Mouse (Mus musculus) stomach, postnatal 0 days (tissue): ENCODE measurements around the gene Cish. TPM values are rescaled to one million over a fixed set of nuclear protein-coding genes. Genes with fewer than 3 reads are reported as not detected.

ENCODE experiments used
- ATAC-seq: fragments of 200-750 bp; cut with Nextera tagmentation; 2 replicates; pipeline ENCODE4 v1.8.0; 2017; ENCODE audit not compliant: low FRiP score, low TSS enrichment
- DNase-seq: peaks from one replicate; pipeline ENCODE4 v3.0.0-alpha.2; 2016; ENCODE audit warnings: low spot score
- H3K27ac ChIP-seq: fragments of 300-500 bp; sonication (generic); replicated peaks from 2 replicates; pipeline ENCODE4 v1.5.1; 2014; ENCODE audit warnings: mild to moderate bottlenecking, control low read depth
- H3K27me3 ChIP-seq: fragments of 300-500 bp; sonication (generic); 2 replicates; pipeline ENCODE4 v1.6.1; 2014; ENCODE audit warnings: low read length; ENCODE audit not compliant: control insufficient read depth, insufficient read depth
- H3K36me3 ChIP-seq: fragments of 300-500 bp; sonication (generic); 2 replicates; pipeline ENCODE4 v1.6.1; 2014; ENCODE audit warnings: low read length, mixed read lengths; ENCODE audit not compliant: control insufficient read depth, insufficient read depth
- H3K4me1 ChIP-seq: fragments of 300-500 bp; sonication (generic); replicated peaks from 2 replicates; pipeline ENCODE4 v1.6.1; 2014; ENCODE audit warnings: antibody characterized with exemption; ENCODE audit not compliant: control insufficient read depth, insufficient read depth
- H3K4me2 ChIP-seq: fragments of 300-500 bp; sonication (generic); replicated peaks from 2 replicates; pipeline ENCODE4 v1.6.1; 2014; ENCODE audit warnings: low read depth, mild to moderate bottlenecking, control low read depth, moderate library complexity
- H3K4me3 ChIP-seq: fragments of 300-500 bp; sonication (generic); 2 replicates; pipeline ENCODE4 v1.5.1; 2014; ENCODE audit warnings: low read depth, low read length, control low read depth
- H3K9ac ChIP-seq: fragments of 300-500 bp; sonication (generic); 2 replicates; pipeline ENCODE4 v1.6.1; 2014; ENCODE audit warnings: mild to moderate bottlenecking, low read length, control low read depth, mixed read lengths
- H3K9me3 ChIP-seq: fragments of 300-500 bp; sonication (generic); 2 replicates; pipeline ENCODE4 v1.6.1; 2016; ENCODE audit warnings: low read length; ENCODE audit not compliant: control insufficient read depth
- CTCF ChIP-seq: IDR thresholded peaks from 2 replicates; pipeline ENCODE4 v1.5.1; 2016; ENCODE audit warnings: antibody characterized with exemption, low read depth, mild to moderate bottlenecking, moderate library complexity
- EP300 ChIP-seq: optimal IDR thresholded peaks from 2 replicates; pipeline ENCODE3; 2016; ENCODE audit warnings: antibody characterized with exemption
- WGBS: fragments of 180-500 bp; shearing (Covaris S2); extraction: QIAGEN DNeasy Blood & Tissue Kit; methylation state at CpG from one replicate; pipeline ENCODE4 v1.1.7; 2014; 5-methylcytosine and 5-hydroxymethylcytosine counted together
- polyA plus RNA-seq: library from polyadenylated mRNA; unstranded; fragments of >200 nt; fragmentation: Nextera tagmentation; extraction: Ambion mirVana; gene quantifications from 2 replicates; pipeline ENCODE4 v1.2.1, GENCODE M21; 2015

The Cish gene
- polyA plus RNA-seq, 1 experiment from 2014 or later = 30.8 TPM

- no peaks in the 10 kb centered on the region for H3K27me3 ChIP-seq
- ATAC-seq = peak; percentile 63
- no peak overlapping the region for H3K4me3 ChIP-seq
- TF ChIP-seq EP300 (no peak), CTCF (no peak)
- peak; percentile 84 for DNase-seq
- H3K4me1 ChIP-seq = peaks cover 12% of the 10 kb centered on the region
- no peaks in the 10 kb centered on the region for H3K9me3 ChIP-seq
- H3K27ac ChIP-seq = peak overlapping the region; percentile 88
- 15% methylated on average over 12 of the region's 12 CpGs for whole genome bisulfite sequencing
- no peaks in the 10 kb centered on the region for H3K36me3 ChIP-seq
- peak overlapping the region; percentile 20; the same call in 1 of the 2 replicates for H3K4me2 ChIP-seq
- H3K9ac ChIP-seq = peak overlapping the region; percentile 43; the same call in 1 of the 2 replicates
Measured at GRCm38 (mm10) chr9:107307886-107308285, 12.1 kb downstream of the Cish start.

DNA sequence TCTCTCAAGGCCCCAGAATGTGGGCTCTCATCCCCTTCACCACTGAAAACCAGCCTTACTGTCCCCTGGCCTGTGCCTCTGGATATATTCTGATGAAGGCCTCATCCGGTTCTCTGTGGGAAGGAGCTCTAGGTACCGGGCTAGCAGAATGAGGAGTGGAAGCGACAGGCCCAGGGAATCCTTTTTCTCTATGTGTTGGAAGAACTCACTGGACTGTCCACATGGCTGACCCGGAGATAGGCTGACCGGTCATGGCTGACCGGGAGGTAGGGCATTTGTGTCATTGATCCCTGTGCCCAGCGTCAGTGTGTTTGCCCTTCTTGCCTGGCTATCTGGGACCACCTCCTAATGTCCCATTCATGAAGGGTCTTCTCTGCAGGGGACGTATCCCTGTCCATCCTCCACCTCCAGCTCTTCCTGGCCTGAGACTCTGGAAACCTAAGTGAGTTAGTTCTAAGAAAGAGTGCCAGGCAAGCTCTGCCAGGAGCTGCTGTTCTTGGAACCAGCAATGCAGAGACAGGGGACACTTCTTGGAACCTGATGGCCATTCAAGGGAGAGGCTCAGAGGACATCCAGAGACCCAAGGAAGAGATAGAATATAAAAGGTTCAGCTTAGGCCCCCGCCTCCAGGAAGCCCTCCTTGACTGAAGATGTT, 12.6 kb downstream of the Cish start:
- TF ChIP-seq EP300 (no peak), CTCF (no peak)
- peak overlapping the region; percentile 88 for H3K27ac ChIP-seq
- 0 out of 2 replicates have a peak overlapping the region, but pooled peaks have one; percentile 4 for H3K9ac ChIP-seq
- H3K36me3 ChIP-seq = no peaks in the 10 kb centered on the region
- no peak overlapping the region for H3K4me3 ChIP-seq
- peaks cover 12% of the 10 kb centered on the region for H3K4me1 ChIP-seq
- H3K27me3 ChIP-seq = no peaks in the 10 kb centered on the region
- DNase-seq (no peak), ATAC-seq (no peak)
- WGBS = 73% methylated on average over 9 of the region's 9 CpGs
- no peaks in the 10 kb centered on the region for H3K9me3 ChIP-seq
- H3K4me2 ChIP-seq = no peak overlapping the region

- Histone ChIP-seq H3K27me3 (no peaks in the 10 kb centered on the region), H3K9ac (no peak overlapping the region), H3K4me3 (no peak overlapping the region), H3K36me3 (no peaks in the 10 kb centered on the region), H3K27ac (no peak overlapping the region), H3K4me2 (no peak overlapping the region), H3K9me3 (no peaks in the 10 kb centered on the region), H3K4me1 (peaks cover 12% of the 10 kb centered on the region)
- 70% methylated on average over 9 of the region's 9 CpGs for WGBS
- DNase-seq (no peak), ATAC-seq (no peak)
- TF ChIP-seq CTCF (no peak), EP300 (no peak)
Measured at GRCm38 (mm10) chr9:107309171-107309570, 13.3 kb downstream of the Cish start.

DNA sequence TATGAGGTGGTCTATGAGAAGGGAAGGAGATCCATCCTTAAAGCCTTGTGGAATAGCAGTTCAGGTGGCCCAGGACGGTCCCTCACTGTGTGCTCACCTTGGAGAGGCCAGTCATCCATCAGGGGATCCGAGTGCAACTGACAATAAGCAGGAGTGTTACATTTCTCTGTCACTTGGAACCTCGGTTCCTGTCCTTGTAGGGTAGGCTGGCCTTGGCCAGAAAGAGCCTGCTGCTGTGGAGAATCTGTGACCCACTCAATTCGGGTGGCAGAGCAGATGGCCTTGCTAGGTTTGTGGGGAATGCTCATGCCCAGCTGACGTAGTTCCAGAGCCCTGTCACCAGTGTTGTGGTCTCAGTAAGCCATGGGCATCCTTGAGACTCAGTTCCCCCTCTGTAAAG, 13.8 kb downstream of the Cish start:
- H3K4me1 ChIP-seq = peaks cover 12% of the 10 kb centered on the region
- no peak overlapping the region for H3K9ac ChIP-seq
- no peak for DNase-seq
- H3K27ac ChIP-seq = no peak overlapping the region
- no peaks in the 10 kb centered on the region for H3K27me3 ChIP-seq
- H3K4me2 ChIP-seq = no peak overlapping the region
- ATAC-seq = no peak
- WGBS = 58% methylated on average over 5 of the region's 5 CpGs
- no peaks in the 10 kb centered on the region for H3K9me3 ChIP-seq
- no peak overlapping the region for H3K4me3 ChIP-seq
- H3K36me3 ChIP-seq = no peaks in the 10 kb centered on the region
- TF ChIP-seq CTCF (no peak), EP300 (no peak)

DNA sequence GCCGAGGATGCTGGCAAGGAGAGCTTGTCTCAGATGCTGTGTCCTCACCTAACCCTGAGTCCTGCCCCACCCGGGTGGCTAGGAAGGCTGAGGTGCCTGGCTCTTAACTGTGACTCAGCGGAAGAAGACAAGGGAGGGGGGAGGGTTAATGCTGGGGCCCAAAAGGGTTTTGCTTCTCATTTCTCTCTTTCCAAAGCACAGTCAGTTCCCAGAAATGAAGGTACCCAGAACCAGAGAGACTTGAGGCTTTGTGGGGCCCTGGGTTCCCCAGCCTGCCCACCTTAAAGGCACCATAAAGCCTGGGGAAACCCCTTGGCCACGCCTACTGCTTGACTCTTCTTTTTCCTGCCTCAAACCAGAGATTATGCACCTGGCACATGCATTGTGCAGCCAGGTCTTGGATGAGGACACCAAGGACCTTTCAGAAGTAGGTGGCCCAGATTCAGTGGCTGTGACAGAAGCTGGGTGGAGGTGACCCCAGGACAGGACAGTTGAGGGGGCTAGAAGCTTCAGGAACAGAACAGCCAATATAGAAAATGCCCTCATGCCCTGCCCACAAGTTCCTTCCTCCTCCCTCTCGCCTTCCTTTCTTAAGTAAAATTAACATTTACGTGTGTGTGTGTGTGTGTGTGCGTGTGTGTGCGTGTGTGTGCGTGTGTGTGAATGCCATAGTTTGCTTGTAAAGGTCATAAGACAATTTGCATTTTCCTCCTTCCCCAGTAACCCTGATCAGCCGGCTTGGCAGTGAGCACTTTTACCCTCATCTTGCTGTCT, 17.2 kb downstream of the Cish start:
- peaks cover 3% of the 10 kb centered on the region for H3K4me1 ChIP-seq
- no peak for TF ChIP-seq EP300
- TF ChIP-seq CTCF = no peak
- H3K27me3 ChIP-seq = no peaks in the 10 kb centered on the region
- no peaks in the 10 kb centered on the region for H3K36me3 ChIP-seq
- 0 out of 2 replicates have a peak overlapping the region, but pooled peaks have one; percentile 5 for H3K4me2 ChIP-seq
- H3K4me3 ChIP-seq = no peak overlapping the region
- 36% methylated on average over 10 of the region's 10 CpGs for WGBS
- ATAC-seq = peak; percentile 84
- DNase-seq = peak; percentile 66
- H3K27ac ChIP-seq = peak overlapping the region; percentile 73
- no peak overlapping the region for H3K9ac ChIP-seq
- H3K9me3 ChIP-seq = no peaks in the 10 kb centered on the region

- H3K9me3 ChIP-seq = no peaks in the 10 kb centered on the region
- no peaks in the 10 kb centered on the region for H3K36me3 ChIP-seq
- H3K9ac ChIP-seq = no peak overlapping the region
- no peak overlapping the region for H3K27ac ChIP-seq
- ATAC-seq = no peak
- no peaks in the 10 kb centered on the region; the same call in 1 of the 2 replicates for H3K4me1 ChIP-seq
- TF ChIP-seq EP300 (no peak), CTCF (no peak)
- WGBS = 68% methylated on average over 3 of the region's 3 CpGs
- no peak overlapping the region for H3K4me2 ChIP-seq
- DNase-seq = no peak
- H3K4me3 ChIP-seq = no peak overlapping the region
- H3K27me3 ChIP-seq = no peaks in the 10 kb centered on the region
Measured at GRCm38 (mm10) chr9:107313926-107314325, 18.1 kb downstream of the Cish start.
